9 mouse cellular contexts compared by ENCODE assay signal in genomic region chr1:83631798-83632197, GRCm38 (mm10).
DNase-seq lines count a peak whose midpoint lies in the region; ATAC-seq lines count a peak whose summit lies in the region.
"Had no signal": no experiment of that assay in that cellular context is flagged by ENCODE, and none has a peak within 500 bp of the region (broad histone marks: within the 10 kb centered on the region; RNA-seq: fewer than 3 reads in every experiment).

No protein-coding gene starts in this region.

- H3K4me3 ChIP-seq in forebrain, embryonic 16.5 days (replicated peaks; ENCODE audit: low read length): no peak overlapping the region

- peaks cover 15% of the 10 kb centered on the region for H3K4me1 ChIP-seq in forebrain, embryonic 16.5 days (replicated peaks; ENCODE audit: control insufficient read depth, insufficient read depth, low read length)

- no peaks in the 10 kb centered on the region for H3K27me3 ChIP-seq in forebrain, embryonic 16.5 days (replicated peaks; ENCODE audit: control insufficient read depth, insufficient read depth, low read length)

- H3K27ac ChIP-seq in forebrain, embryonic 16.5 days (ENCODE audit: low read length): no peak overlapping the region

- H3K9me3 ChIP-seq in forebrain, embryonic 16.5 days (ENCODE audit: control insufficient read depth, low read length): no peaks in the 10 kb centered on the region

- H3K36me3 ChIP-seq in forebrain, embryonic 16.5 days (ENCODE audit: control insufficient read depth, insufficient read depth): no peaks in the 10 kb centered on the region

- ATAC-seq in forebrain, embryonic 16.5 days: peak; percentile 94
- ATAC-seq in megakaryocyte, adult 5-6 weeks (ENCODE audit: poor library complexity, severe bottlenecking): no peak
- ATAC-seq: Patski had no signal

- peak; percentile 57 for DNase-seq in retina, postnatal 1 day
- no peak for DNase-seq in retina, embryonic 14.5 days (ENCODE audit: low spot score)
- DNase-seq in left cerebral cortex, postnatal 14 days (ENCODE audit: low spot score in 2 of 2): peak; percentile 28 to 59
- DNase-seq in adipocyte (ENCODE audit: low spot score): no peak
- DNase-seq in natural killer cell, adult 2 months (ENCODE audit: low spot score in 2 of 2): no peak
- DNase-seq: gastrocnemius, postnatal 14 days had no signal

- intact Hi-C loops in left cerebral cortex, postnatal 14 days (cut with DNase I): no loop called here

- WGBS in forebrain, embryonic 16.5 days: 6% methylated on average over 4 of the region's 4 CpGs

- H3K4me2 ChIP-seq in forebrain, embryonic 16.5 days (ENCODE audit: low read length): peak overlapping the region; percentile 21

- no peak overlapping the region for H3K9ac ChIP-seq in forebrain, embryonic 16.5 days (replicated peaks; ENCODE audit: low read depth, low read length)

Comparison
In these comparisons a context has a peak if more than half of its experiments do, and no peak if none do; other contexts are left out.
1. DNase-seq: peak in retina, postnatal 1 day (single experiment) and left cerebral cortex, postnatal 14 days (2 of 2); none in retina, embryonic 14.5 days (single experiment), adipocyte (single experiment) and natural killer cell, adult 2 months (0 of 2).